Mouse (Mus musculus): ENCODE data around the gene Ly6g6c.

Ly6g6c gene

GRCm38 (mm10) chr17:35055691-35056495 is 9.3 kb upstream of the Ly6g6c start:
- no peak for DNase-seq (ENCODE audit: low spot score in 2 of 2)

GRCm38 (mm10) chr17:35057090-35057489 is 8.1 kb upstream of the Ly6g6c start:
- no peak for DNase-seq (ENCODE audit: low spot score in 2 of 2)

- DNase-seq (ENCODE audit: low spot score in 2 of 2) = no peak
These were observed 6.9 kb upstream of the Ly6g6c start for GRCm38 (mm10) chr17:35058316-35058715.

- DNase-seq (ENCODE audit: low spot score in 2 of 2) = peak; percentile 72 to 86
These were observed 6.0 kb upstream of the Ly6g6c start, which contains the start of gene Ddah2 for GRCm38 (mm10) chr17:35058911-35059892. Gene Ddah2 (plus strand): TSS chr17:35059035.

- DNase-seq (ENCODE audit: low spot score in 2 of 2) = no peak
These were observed 5.1 kb upstream of the Ly6g6c start for GRCm38 (mm10) chr17:35060071-35060470.

GRCm38 (mm10) chr17:35060737-35061297 is 4.4 kb upstream of the Ly6g6c start:
- no peak for DNase-seq (ENCODE audit: low spot score in 2 of 2)

- DNase-seq (ENCODE audit: low spot score in 2 of 2) = no peak
These were observed 3.9 kb upstream of the Ly6g6c start for GRCm38 (mm10) chr17:35061299-35061698.

GRCm38 (mm10) chr17:35063466-35063865 is 1.7 kb upstream of the Ly6g6c start:
- no peak for DNase-seq (ENCODE audit: low spot score in 2 of 2)

- DNase-seq (ENCODE audit: low spot score in 2 of 2) = no peak
These were observed 760 bp upstream of the Ly6g6c start for GRCm38 (mm10) chr17:35064378-35064877.

- no peak for DNase-seq (ENCODE audit: low spot score in 2 of 2)
These were observed 896 bp downstream of the Ly6g6c start, which contains the start of gene Mpig6b for GRCm38 (mm10) chr17:35066084-35066483. Gene Mpig6b (minus strand): TSS chr17:35066184.

GRCm38 (mm10) chr17:35068213-35068914 is 3.2 kb downstream of the Ly6g6c start:
- no peak for DNase-seq (ENCODE audit: low spot score in 2 of 2)

- DNase-seq (ENCODE audit: low spot score in 2 of 2) = no peak
These were observed 5.5 kb downstream of the Ly6g6c start for GRCm38 (mm10) chr17:35070556-35071229.

- no peak for DNase-seq (ENCODE audit: low spot score in 2 of 2)
These were observed 6.3 kb downstream of the Ly6g6c start for GRCm38 (mm10) chr17:35071454-35071853.

- no peak for DNase-seq (ENCODE audit: low spot score in 2 of 2)
These were observed 8.9 kb downstream of the Ly6g6c start for GRCm38 (mm10) chr17:35074097-35074496.

- DNase-seq (ENCODE audit: low spot score in 2 of 2) = no peak
These were observed 11.5 kb downstream of the Ly6g6c start, which contains the start of gene Ly6g6e for GRCm38 (mm10) chr17:35076507-35077176. Gene Ly6g6e (plus strand): TSS chr17:35076902.

- DNase-seq (ENCODE audit: low spot score in 2 of 2) = no peak
These were observed 12.1 kb downstream of the Ly6g6c start for GRCm38 (mm10) chr17:35077285-35077684.

GRCm38 (mm10) chr17:35077786-35078233 is 12.6 kb downstream of the Ly6g6c start, which contains the start of gene Ly6g6d:
Gene Ly6g6d (minus strand): TSS chr17:35078065.
- DNase-seq (ENCODE audit: low spot score in 2 of 2) = no peak

- DNase-seq (ENCODE audit: low spot score in 2 of 2) = no peak
These were observed 14.6 kb downstream of the Ly6g6c start for GRCm38 (mm10) chr17:35079778-35080177.

GRCm38 (mm10) chr17:35080248-35080647 is 15.1 kb downstream of the Ly6g6c start:
- no peak for DNase-seq (ENCODE audit: low spot score in 2 of 2)

- no peak for DNase-seq (ENCODE audit: low spot score in 2 of 2)
These were observed 15.5 kb downstream of the Ly6g6c start for GRCm38 (mm10) chr17:35080710-35081109.

Measured in natural killer cell, adult 2 months (primary cell).